Mouse (Mus musculus): ENCODE data around the gene Chst4. TPM values are rescaled to one million over a fixed set of nuclear protein-coding genes. Genes with fewer than 3 reads are reported as not detected.

The Chst4 gene
- total RNA-seq, 2 experiments from 2014 or later = not detected

- Histone ChIP-seq H3K4me3 (no peak overlapping the region), H3K27ac (no peak overlapping the region)
- DNase-seq (ENCODE audit: low spot score in 2 of 2) = no peak
- TF ChIP-seq CTCF (conservative IDR thresholded peaks at IDR 0.05) = no peak
Observed at GRCm38 (mm10) chr8:109997381-109997780, 42.2 kb downstream of the Chst4 start.

GRCm38 (mm10) chr8:109992951-109993350 is 46.6 kb downstream of the Chst4 start:
- TF ChIP-seq CTCF (conservative IDR thresholded peaks at IDR 0.05) = no peak
- no peak overlapping the region for H3K4me3 ChIP-seq
- DNase-seq (ENCODE audit: low spot score in 2 of 2) = no peak
- H3K27ac ChIP-seq = no peak overlapping the region

GRCm38 (mm10) chr8:109992166-109992565 is 47.4 kb downstream of the Chst4 start:
- TF ChIP-seq CTCF (conservative IDR thresholded peaks at IDR 0.05) = no peak

GRCm38 (mm10) chr8:109990224-109990623 is 49.3 kb downstream of the Chst4 start, which contains the start of gene Tat:
TSS of gene Tat (plus strand) at chr8:109990437.
- Histone ChIP-seq H3K27ac (no peak within 1 kb of the TSS), H3K4me3 (no peak within 1 kb of the TSS)
- no peak for DNase-seq (ENCODE audit: low spot score in 2 of 2)
- TF ChIP-seq CTCF (conservative IDR thresholded peaks at IDR 0.05) = no peak

More at GRCm38 (mm10) chr8:109992166-109992565, 47.4 kb downstream of the Chst4 start:
- DNase-seq (ENCODE audit: low spot score in 2 of 2) = no peak
- H3K4me3 ChIP-seq = no peak overlapping the region
- no peak overlapping the region for H3K27ac ChIP-seq

- DNase-seq (ENCODE audit: low spot score in 2 of 2) = no peak
- no peak for TF ChIP-seq CTCF (conservative IDR thresholded peaks at IDR 0.05)
- Histone ChIP-seq H3K4me3 (no peak overlapping the region), H3K27ac (no peak overlapping the region)
Observed at GRCm38 (mm10) chr8:109989151-109989550, 50.4 kb downstream of the Chst4 start.

GRCm38 (mm10) chr8:109987776-109988175 is 51.8 kb downstream of the Chst4 start:
- no peak overlapping the region for H3K27ac ChIP-seq
- no peak for TF ChIP-seq CTCF (conservative IDR thresholded peaks at IDR 0.05)
- no peak overlapping the region for H3K4me3 ChIP-seq
- no peak for DNase-seq (ENCODE audit: low spot score in 2 of 2)

- TF ChIP-seq CTCF (conservative IDR thresholded peaks at IDR 0.05) = no peak
- Histone ChIP-seq H3K27ac (no peak overlapping the region), H3K4me3 (no peak overlapping the region)
- DNase-seq (ENCODE audit: low spot score in 2 of 2) = no peak
Observed at GRCm38 (mm10) chr8:109986384-109986783, 53.2 kb downstream of the Chst4 start.

GRCm38 (mm10) chr8:109983944-109984343 is 55.6 kb downstream of the Chst4 start:
- Histone ChIP-seq H3K27ac (peak overlapping the region; percentile 62; the same call in 1 of the 2 replicates), H3K4me3 (no peak overlapping the region)
- peak in 1 of 2 experiments; percentile 19 for DNase-seq (ENCODE audit: low spot score in 2 of 2)
- no peak for TF ChIP-seq CTCF (conservative IDR thresholded peaks at IDR 0.05)

- Histone ChIP-seq H3K4me3 (no peak overlapping the region), H3K27ac (no peak overlapping the region)
- DNase-seq (ENCODE audit: low spot score in 2 of 2) = no peak
- TF ChIP-seq CTCF (conservative IDR thresholded peaks at IDR 0.05) = no peak
Observed at GRCm38 (mm10) chr8:109982386-109983105, 57.0 kb downstream of the Chst4 start.

- no peak overlapping the region for H3K27ac ChIP-seq
- TF ChIP-seq CTCF (conservative IDR thresholded peaks at IDR 0.05) = no peak
- no peak overlapping the region for H3K4me3 ChIP-seq
- no peak for DNase-seq (ENCODE audit: low spot score in 2 of 2)
Observed at GRCm38 (mm10) chr8:109979339-109979738, 60.2 kb downstream of the Chst4 start.

Other genes starting within 250 kb of the Chst4 start
- 10 to 100 TPM; 26.9 to 28.5 TPM for gene Phlpp2, start 171.2 kb downstream of the Chst4 start, total RNA-seq (2021)
- under 1 TPM in 1 of 2 experiments, not detected in 1; 0.23 TPM for gene Marveld3, start 77.5 kb downstream of the Chst4 start, total RNA-seq (2021)
- not detected for gene Tat, start 49.3 kb downstream of the Chst4 start, total RNA-seq (2021)
- gene Zfp612, start 40.0 kb upstream of the Chst4 start, total RNA-seq (2021) = 10 to 100 TPM; 25.7 to 31.6 TPM
- gene Gm21964, start 61.5 kb upstream of the Chst4 start, total RNA-seq (2021) = not detected
- gene Gm17720, start 63.0 kb upstream of the Chst4 start, total RNA-seq (2021) = not detected
- 10 to 100 TPM; 32.4 to 41.5 TPM for gene Calb2, start 128.5 kb upstream of the Chst4 start, total RNA-seq (2021)
- gene Cmtr2, start 175.9 kb upstream of the Chst4 start, total RNA-seq (2021) = 1 to 10 TPM; 5.9 TPM
- gene Hydin, start 227.2 kb upstream of the Chst4 start, total RNA-seq (2021) = under 1 TPM; 0.42 to 0.67 TPM